Mouse (Mus musculus) lung, embryonic 14.5 days (tissue): ENCODE measurements at regions not wholly inside any gene's neighbourhood (a gene's known extent, or its start where the extent isn't known, plus 50 kb on each side); places are given as distances from the start of the nearest gene placed in this dataset.
A peak's percentile ranks its signal among the peaks of the same experiment; 100 is the strongest.

Experiments
- ATAC-seq: fragments of 200-750 bp; cut with Nextera tagmentation; 2 replicates; pipeline ENCODE4 v1.8.0; 2017; ENCODE audit warnings: mild to moderate bottlenecking, moderate TSS enrichment, moderate library complexity; ENCODE audit not compliant: insufficient read depth
- DNase-seq: peaks from one replicate; pipeline ENCODE4 v3.0.0-alpha.2; 2015
- H3K27ac ChIP-seq: fragments of 300-500 bp; sonication (generic); 2 replicates; pipeline ENCODE4 v1.5.1; 2014; ENCODE audit warnings: low read depth, mild to moderate bottlenecking, moderate library complexity
- H3K27me3 ChIP-seq: fragments of 300-500 bp; sonication (generic); 2 replicates; pipeline ENCODE4 v1.6.1; 2014; ENCODE audit warnings: low read length, control low read depth; ENCODE audit not compliant: insufficient read depth
- H3K36me3 ChIP-seq: fragments of 300-500 bp; sonication (generic); 2 replicates; pipeline ENCODE4 v1.6.1; 2014; ENCODE audit warnings: control low read depth; ENCODE audit not compliant: insufficient read depth
- H3K4me1 ChIP-seq: fragments of 300-500 bp; sonication (generic); 2 replicates; pipeline ENCODE4 v1.6.1; 2014; ENCODE audit warnings: antibody characterized with exemption, control low read depth; ENCODE audit not compliant: insufficient read depth
- H3K4me2 ChIP-seq: fragments of 300-500 bp; sonication (generic); 2 replicates; pipeline ENCODE4 v1.6.1; 2014; ENCODE audit warnings: mild to moderate bottlenecking
- H3K4me3 ChIP-seq: fragments of 300-500 bp; sonication (generic); 2 replicates; pipeline ENCODE4 v1.5.1; 2014; ENCODE audit warnings: low read depth, low read length
- H3K9ac ChIP-seq: fragments of 300-500 bp; sonication (generic); 2 replicates; pipeline ENCODE4 v1.6.1; 2014
- H3K9me3 ChIP-seq: fragments of 300-500 bp; sonication (generic); 2 replicates; pipeline ENCODE4 v1.6.1; 2016; ENCODE audit warnings: low read depth, low read length, control low read depth
- CTCF ChIP-seq: IDR thresholded peaks from 2 replicates; pipeline ENCODE4 v1.5.1; 2016; ENCODE audit warnings: antibody characterized with exemption, low read depth
- WGBS: fragments of 180-500 bp; shearing (Covaris S2); extraction: QIAGEN DNeasy Blood & Tissue Kit; methylation state at CpG from one replicate; pipeline ENCODE4 v1.1.7; 2014; 5-methylcytosine and 5-hydroxymethylcytosine counted together

DNA sequence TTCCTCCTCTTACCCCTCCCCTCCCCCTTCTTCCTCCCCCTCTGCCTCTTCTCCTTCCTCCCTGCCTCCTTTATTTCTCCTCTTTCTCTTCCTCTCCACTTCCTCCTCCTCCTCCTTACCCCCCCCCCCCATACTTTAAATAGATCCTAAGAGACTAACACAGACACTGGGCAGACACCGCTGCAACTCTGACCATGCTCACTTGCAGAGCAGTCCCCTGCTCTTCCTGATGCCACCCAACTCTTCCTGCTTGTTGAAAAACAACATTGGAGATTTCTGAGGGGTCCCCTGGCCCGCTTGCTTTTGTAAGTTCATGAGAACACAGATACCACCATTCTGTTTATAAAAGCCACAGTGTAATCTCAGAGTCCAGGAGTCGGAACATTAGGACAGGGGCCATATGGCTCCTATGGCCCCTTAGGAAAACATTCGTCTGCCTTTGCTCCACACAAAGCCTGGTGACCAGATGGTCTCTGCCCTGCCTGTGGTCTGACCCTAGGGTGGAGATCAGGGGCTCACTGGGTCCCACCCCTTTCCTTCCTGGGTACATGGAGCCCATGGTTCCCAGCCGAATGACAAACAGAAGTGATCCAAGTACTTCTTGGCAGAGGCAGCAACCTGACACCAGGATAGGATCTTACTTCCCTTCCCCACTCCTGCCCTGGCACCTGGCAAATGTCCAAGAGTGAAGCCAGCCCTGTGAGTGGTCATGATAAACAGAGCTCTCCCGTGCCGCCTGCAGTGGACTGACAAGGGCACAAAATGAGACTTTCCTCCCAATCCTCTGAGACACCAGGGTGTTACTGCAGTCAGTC, 123.1 kb downstream of the Ets2 start:
- peaks cover 23% of the 10 kb centered on the region for H3K4me1 ChIP-seq
- WGBS: 6% methylated on average over 7 of the region's 7 CpGs
- no peaks in the 10 kb centered on the region for H3K27me3 ChIP-seq
- no peak overlapping the region for H3K9ac ChIP-seq
- no peak overlapping the region for H3K4me3 ChIP-seq
- peak overlapping the region; percentile 79 for H3K27ac ChIP-seq
- peak overlapping the region; percentile 8; the same call in 1 of the 2 replicates for H3K4me2 ChIP-seq
- ATAC-seq (peak; percentile 62), DNase-seq (peak; percentile 79)
- no peak for TF ChIP-seq CTCF
- no peaks in the 10 kb centered on the region for H3K9me3 ChIP-seq
- no peaks in the 10 kb centered on the region for H3K36me3 ChIP-seq

DNA sequence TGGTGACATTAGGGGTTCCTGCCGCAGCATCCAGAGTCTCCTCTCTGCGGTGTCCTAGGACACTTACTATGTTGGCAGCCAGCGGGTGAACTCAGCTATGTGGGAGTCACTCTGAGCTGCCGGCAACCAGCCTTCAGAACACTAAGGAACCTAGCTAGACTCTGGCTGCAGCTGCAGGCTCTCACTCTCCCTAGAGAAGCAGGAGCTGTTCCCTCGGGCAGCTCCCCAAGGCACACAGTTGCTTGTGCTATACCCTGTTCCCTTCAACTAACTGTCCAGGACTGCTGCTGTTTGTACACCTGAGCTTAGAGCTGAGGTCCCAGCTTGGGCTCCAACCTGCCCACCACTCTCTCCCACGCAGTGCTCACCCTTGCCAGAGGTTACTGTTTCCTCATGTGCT, 121.9 kb downstream of the Ets2 start:
- ATAC-seq (peak; percentile 22; the same call in 1 of the 2 replicates), DNase-seq (peak; percentile 37)
- H3K4me2 ChIP-seq: no peak overlapping the region

DNA sequence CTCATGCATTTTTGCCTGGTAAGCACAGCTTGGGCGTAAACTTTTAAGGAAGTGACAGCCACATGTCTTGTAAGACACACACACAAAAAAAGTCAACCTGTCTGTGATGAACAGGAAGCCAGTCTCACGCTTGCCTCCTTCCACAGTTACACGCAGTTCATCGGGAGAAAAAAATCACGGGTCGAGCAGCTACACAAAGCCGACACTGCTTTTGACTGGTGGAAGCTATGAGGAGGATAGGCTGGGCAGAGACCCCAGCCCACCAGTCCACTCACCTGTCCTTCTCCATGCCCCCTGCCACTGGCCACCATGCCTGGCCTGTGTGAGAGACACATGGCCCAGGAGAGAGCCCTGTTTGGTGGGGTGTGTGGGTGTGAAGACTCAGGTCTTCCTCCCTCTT, 119.2 kb downstream of the Ets2 start:
- H3K4me3 ChIP-seq: no peak overlapping the region
- H3K9ac ChIP-seq: no peak overlapping the region
- TF ChIP-seq CTCF: no peak
- H3K4me2 ChIP-seq: no peak overlapping the region
- H3K9me3 ChIP-seq: no peaks in the 10 kb centered on the region; the same call in 1 of the 2 replicates
- peaks cover 22% of the 10 kb centered on the region for H3K4me1 ChIP-seq
- no peaks in the 10 kb centered on the region for H3K27me3 ChIP-seq
- H3K36me3 ChIP-seq: no peaks in the 10 kb centered on the region
- no peak for ATAC-seq
- no peak for DNase-seq
- H3K27ac ChIP-seq: no peak overlapping the region
- WGBS: 75% methylated on average over 7 of the region's 7 CpGs

More for the DNA sequence above, 121.9 kb downstream of the Ets2 start:
- H3K4me1 ChIP-seq: peaks cover 23% of the 10 kb centered on the region
- H3K27ac ChIP-seq: peak overlapping the region; percentile 81
- no peaks in the 10 kb centered on the region for H3K9me3 ChIP-seq
- H3K4me3 ChIP-seq: no peak overlapping the region
- H3K9ac ChIP-seq: peak overlapping the region; percentile 8; the same call in 1 of the 2 replicates
- no peaks in the 10 kb centered on the region for H3K36me3 ChIP-seq
- no peak for TF ChIP-seq CTCF
- WGBS: 39% methylated on average over 6 of the region's 6 CpGs
- no peaks in the 10 kb centered on the region for H3K27me3 ChIP-seq

DNA sequence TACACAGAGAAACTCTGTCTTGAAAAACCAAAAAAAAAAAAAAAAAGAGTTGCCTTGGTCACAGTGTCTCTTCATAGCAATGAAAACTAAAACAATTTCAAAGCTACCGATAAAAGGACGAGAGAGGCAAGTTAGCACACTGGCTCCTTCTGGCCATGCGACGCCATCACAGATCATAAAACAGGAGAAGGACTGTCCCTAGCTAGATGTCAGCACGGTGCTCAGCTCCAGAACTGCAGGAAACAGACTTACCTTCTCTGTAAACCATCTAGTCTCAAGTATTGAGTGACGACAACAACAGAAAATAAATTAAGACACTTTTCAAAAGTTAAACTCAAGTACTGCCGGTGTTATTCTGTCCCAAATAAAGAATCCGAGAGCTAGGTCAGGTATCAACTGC, 118.7 kb downstream of the Ets2 start:
- no peak for DNase-seq
- H3K4me3 ChIP-seq: no peak overlapping the region
- H3K9me3 ChIP-seq: no peaks in the 10 kb centered on the region; the same call in 1 of the 2 replicates
- H3K27me3 ChIP-seq: no peaks in the 10 kb centered on the region
- 0 out of 2 replicates have a peak, but pooled peaks have one; percentile 9 for TF ChIP-seq CTCF
- peaks cover 18% of the 10 kb centered on the region for H3K4me1 ChIP-seq
- H3K36me3 ChIP-seq: no peaks in the 10 kb centered on the region
- H3K4me2 ChIP-seq: no peak overlapping the region
- ATAC-seq: no peak
- no peak overlapping the region for H3K27ac ChIP-seq
- WGBS: 53% methylated on average over 8 of the region's 8 CpGs
- H3K9ac ChIP-seq: no peak overlapping the region

DNA sequence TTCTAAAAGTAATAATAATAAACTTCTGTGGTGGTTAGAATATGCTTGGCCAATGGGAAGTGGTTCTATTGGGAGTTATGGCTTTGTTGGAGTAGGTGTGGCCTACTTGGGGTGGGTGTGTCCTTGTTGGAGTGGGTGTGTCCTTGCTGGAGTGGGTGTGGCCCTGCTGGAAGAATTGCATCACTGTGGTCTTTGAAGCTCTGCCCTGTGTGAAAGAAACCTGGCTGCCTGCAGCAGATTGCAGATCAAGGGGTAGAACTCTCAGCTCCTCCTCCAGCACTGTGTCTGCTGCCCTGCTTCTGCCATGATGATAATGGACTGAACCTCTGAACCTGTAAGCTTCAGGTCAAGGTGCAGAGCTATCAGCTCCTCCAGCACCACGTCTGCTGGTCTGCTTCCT, 118.1 kb downstream of the Ets2 start:
- Histone ChIP-seq H3K27me3 (no peaks in the 10 kb centered on the region), H3K27ac (no peak overlapping the region), H3K9me3 (no peaks in the 10 kb centered on the region; the same call in 1 of the 2 replicates), H3K36me3 (no peaks in the 10 kb centered on the region), H3K4me1 (peaks cover 12% of the 10 kb centered on the region), H3K4me3 (no peak overlapping the region), H3K4me2 (no peak overlapping the region), H3K9ac (no peak overlapping the region)
- 59% methylated on average over 1 of the region's 1 CpGs for WGBS
- ATAC-seq (no peak), DNase-seq (no peak)
- TF ChIP-seq CTCF: no peak

DNA sequence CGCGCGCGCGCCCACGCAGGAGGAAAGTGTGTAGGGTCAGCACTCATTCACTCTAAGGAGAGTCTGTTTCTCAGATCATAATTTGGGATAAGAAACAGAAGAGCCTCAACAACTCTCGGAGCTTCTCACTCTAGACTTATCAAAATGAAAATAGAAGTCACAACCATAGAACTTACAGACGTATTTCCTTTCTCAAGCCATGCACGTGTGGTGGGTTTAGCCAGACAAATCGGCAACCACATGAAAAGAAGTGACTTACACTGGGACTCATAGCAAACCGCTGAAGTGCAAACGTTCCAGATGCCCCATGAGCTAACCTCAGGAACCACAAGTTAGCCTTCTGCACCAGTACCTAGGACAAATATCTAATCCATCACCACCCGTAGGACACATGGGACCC, 114.1 kb downstream of the Ets2 start:
- DNase-seq: no peak
- H3K4me2 ChIP-seq: no peak overlapping the region
- no peaks in the 10 kb centered on the region for H3K36me3 ChIP-seq
- no peaks in the 10 kb centered on the region for H3K27me3 ChIP-seq
- no peak overlapping the region for H3K27ac ChIP-seq
- TF ChIP-seq CTCF: no peak
- no peak overlapping the region for H3K9ac ChIP-seq
- no peaks in the 10 kb centered on the region; the same call in 1 of the 2 replicates for H3K9me3 ChIP-seq
- 96% methylated on average over 13 of the region's 13 CpGs for WGBS
- no peaks in the 10 kb centered on the region; the same call in 1 of the 2 replicates for H3K4me1 ChIP-seq
- no peak for ATAC-seq
- H3K4me3 ChIP-seq: no peak overlapping the region

DNA sequence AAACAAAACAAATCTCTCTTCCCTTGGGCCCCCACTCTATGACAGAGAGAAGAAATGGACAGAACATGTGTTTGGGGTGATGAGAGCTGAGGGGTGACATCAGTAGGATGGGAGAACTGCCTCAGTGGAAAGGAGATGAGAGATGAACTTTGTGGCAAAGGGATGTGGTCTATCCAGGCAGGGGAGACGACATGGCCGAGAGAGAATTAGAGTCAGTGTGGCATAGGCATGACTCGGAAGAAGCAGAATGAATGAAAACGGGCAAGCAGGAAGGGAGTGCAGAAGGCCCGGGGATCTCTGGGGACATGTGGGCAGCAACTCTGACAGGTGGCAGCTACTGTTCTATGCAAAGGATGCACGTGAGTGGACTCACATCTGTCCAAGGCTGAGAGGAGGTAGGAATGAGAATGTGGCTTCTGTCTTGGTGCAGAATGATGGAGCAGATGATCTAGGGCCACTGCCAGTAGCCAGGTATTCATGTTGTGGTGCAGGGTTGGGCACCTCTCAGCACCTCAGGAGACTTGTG, 113.4 kb downstream of the Ets2 start:
- TF ChIP-seq CTCF: no peak
- no peaks in the 10 kb centered on the region for H3K36me3 ChIP-seq
- H3K4me3 ChIP-seq: no peak overlapping the region
- H3K9ac ChIP-seq: no peak overlapping the region
- H3K27ac ChIP-seq: no peak overlapping the region
- no peaks in the 10 kb centered on the region for H3K27me3 ChIP-seq
- no peaks in the 10 kb centered on the region; the same call in 1 of the 2 replicates for H3K4me1 ChIP-seq
- DNase-seq (no peak), ATAC-seq (no peak)
- 86% methylated on average over 6 of the region's 6 CpGs for WGBS
- H3K9me3 ChIP-seq: no peaks in the 10 kb centered on the region; the same call in 1 of the 2 replicates
- H3K4me2 ChIP-seq: no peak overlapping the region
